Mouse (Mus musculus) intestine, postnatal 0 days (tissue): ENCODE results near the gene Sulf2. TPM values are rescaled to one million over a fixed set of nuclear protein-coding genes. Genes with fewer than 3 reads are reported as not detected.

Experiments
- ATAC-seq: fragments of 200-750 bp; cut with Nextera tagmentation; 2 replicates; pipeline ENCODE4 v1.8.0; 2017; ENCODE audit warnings: mild to moderate bottlenecking, moderate TSS enrichment, moderate library complexity
- H3K27ac ChIP-seq: fragments of 300-500 bp; sonication (generic); 2 replicates; pipeline ENCODE4 v1.5.1; 2014; ENCODE audit warnings: mild to moderate bottlenecking, low read depth, low read length, moderate library complexity
- H3K27me3 ChIP-seq: fragments of 300-500 bp; sonication (generic); replicated peaks from 2 replicates; pipeline ENCODE4 v1.6.1; 2014; ENCODE audit warnings: low read length, mixed read lengths; ENCODE audit not compliant: control insufficient read depth, insufficient read depth
- H3K36me3 ChIP-seq: fragments of 300-500 bp; sonication (generic); 2 replicates; pipeline ENCODE4 v1.6.1; 2014; ENCODE audit warnings: mild to moderate bottlenecking, moderate library complexity; ENCODE audit not compliant: control insufficient read depth, insufficient read depth
- H3K4me1 ChIP-seq: fragments of 300-500 bp; sonication (generic); replicated peaks from 2 replicates; pipeline ENCODE4 v1.6.1; 2014; ENCODE audit warnings: antibody characterized with exemption, low read length, mixed read lengths; ENCODE audit not compliant: control insufficient read depth, insufficient read depth
- H3K4me2 ChIP-seq: fragments of 300-500 bp; sonication (generic); replicated peaks from 2 replicates; pipeline ENCODE4 v1.6.1; 2014; ENCODE audit warnings: low read depth, mild to moderate bottlenecking, moderate library complexity
- H3K4me3 ChIP-seq: fragments of 300-500 bp; sonication (generic); 2 replicates; pipeline ENCODE4 v1.5.1; 2014; ENCODE audit warnings: low read depth, low read length
- H3K9ac ChIP-seq: fragments of 300-500 bp; sonication (generic); 2 replicates; pipeline ENCODE4 v1.6.1; 2014; ENCODE audit warnings: mild to moderate bottlenecking, low read depth, low read length
- H3K9me3 ChIP-seq: fragments of 300-500 bp; sonication (generic); 2 replicates; pipeline ENCODE4 v1.6.1; 2016; ENCODE audit warnings: mixed run types; ENCODE audit not compliant: control insufficient read depth
- CTCF ChIP-seq: sonication (generic); IDR thresholded peaks from 2 replicates; pipeline ENCODE4 v1.5.1; 2016; ENCODE audit warnings: low read depth, mild to moderate bottlenecking, control low read depth, antibody characterized with exemption, moderate library complexity
- WGBS: fragments of 180-500 bp; shearing (Covaris S2); extraction: QIAGEN DNeasy Blood & Tissue Kit; methylation state at CpG from one replicate; pipeline ENCODE4 v1.1.7; 2014; 5-methylcytosine and 5-hydroxymethylcytosine counted together
- polyA plus RNA-seq: library from polyadenylated mRNA; unstranded; fragments of >200 nt; fragmentation: Nextera tagmentation; extraction: Ambion mirVana; gene quantifications from 2 replicates; pipeline ENCODE4 v1.2.1, GENCODE M21; 2015

Gene Sulf2
- 66.0 and 66.4 TPM in 2 replicates for polyA plus RNA-seq

GRCm38 (mm10) chr2:166155454-166155815 is at the start of gene Sulf2:
Gene Sulf2, minus strand, starts transcription at chr2:166155663.
- H3K9ac ChIP-seq = peak within 1 kb of the TSS; percentile 89
- peak within 1 kb of the TSS; percentile 98 for H3K4me2 ChIP-seq
- H3K9me3 ChIP-seq = no peaks in the 10 kb centered on the region
- ATAC-seq = no peak
- H3K36me3 ChIP-seq = no peaks in the 10 kb centered on the region
- peak; percentile 93 for TF ChIP-seq CTCF
- H3K27ac ChIP-seq = peak within 1 kb of the TSS; percentile 92
- peaks cover 10% of the 10 kb centered on the region for H3K4me1 ChIP-seq
- H3K27me3 ChIP-seq = no peaks in the 10 kb centered on the region
- peak within 1 kb of the TSS; percentile 72 for H3K4me3 ChIP-seq
- 0% methylated on average over 23 of the region's 23 CpGs for WGBS

- peak; percentile 56 for ATAC-seq
- H3K9ac ChIP-seq = no peak overlapping the region; the same call in 1 of the 2 replicates
- peak overlapping the region; percentile 88 for H3K27ac ChIP-seq
- H3K36me3 ChIP-seq = no peaks in the 10 kb centered on the region
- H3K9me3 ChIP-seq = no peaks in the 10 kb centered on the region
- no peak overlapping the region for H3K4me2 ChIP-seq
- no peak overlapping the region for H3K4me3 ChIP-seq
- no peaks in the 10 kb centered on the region for H3K27me3 ChIP-seq
- 52% methylated on average over 13 of the region's 13 CpGs for WGBS
- 0 out of 2 replicates have a peak, but pooled peaks cover 5% of the 10 kb centered on the region for H3K4me1 ChIP-seq
- TF ChIP-seq CTCF = no peak
These were observed 48.7 kb upstream of the Sulf2 start for GRCm38 (mm10) chr2:166204174-166204573.

- Histone ChIP-seq H3K4me2 (no peak overlapping the region), H3K27ac (peak overlapping the region; percentile 88), H3K4me3 (no peak overlapping the region), H3K9me3 (no peaks in the 10 kb centered on the region), H3K4me1 (peaks cover 5% of the 10 kb centered on the region; the same call in 1 of the 2 replicates), H3K9ac (no peak overlapping the region), H3K36me3 (no peaks in the 10 kb centered on the region), H3K27me3 (no peaks in the 10 kb centered on the region)
- WGBS = 55% methylated on average over 12 of the region's 12 CpGs
- no peak for TF ChIP-seq CTCF
- ATAC-seq = peak; percentile 86
These were observed 48.2 kb upstream of the Sulf2 start for GRCm38 (mm10) chr2:166203647-166204046.

GRCm38 (mm10) chr2:166197964-166198363 is 42.5 kb upstream of the Sulf2 start:
- H3K4me1 ChIP-seq = peaks cover 2% of the 10 kb centered on the region; the same call in 1 of the 2 replicates
- peak; percentile 71 for ATAC-seq
- no peak overlapping the region for H3K4me2 ChIP-seq
- H3K9ac ChIP-seq = no peak overlapping the region
- H3K36me3 ChIP-seq = no peaks in the 10 kb centered on the region
- 53% methylated on average over 7 of the region's 7 CpGs for WGBS
- TF ChIP-seq CTCF = no peak
- no peaks in the 10 kb centered on the region for H3K9me3 ChIP-seq
- no peak overlapping the region; the same call in 1 of the 2 replicates for H3K27ac ChIP-seq
- no peaks in the 10 kb centered on the region for H3K27me3 ChIP-seq
- H3K4me3 ChIP-seq = no peak overlapping the region

- Histone ChIP-seq H3K4me1 (peaks cover 2% of the 10 kb centered on the region; the same call in 1 of the 2 replicates), H3K36me3 (no peaks in the 10 kb centered on the region), H3K27ac (no peak overlapping the region), H3K4me3 (no peak overlapping the region), H3K27me3 (no peaks in the 10 kb centered on the region), H3K9me3 (no peaks in the 10 kb centered on the region), H3K4me2 (no peak overlapping the region), H3K9ac (no peak overlapping the region)
- WGBS = 69% methylated on average over 6 of the region's 6 CpGs
- ATAC-seq = no peak
- TF ChIP-seq CTCF = no peak
These were observed 41.6 kb upstream of the Sulf2 start for GRCm38 (mm10) chr2:166197064-166197463.

GRCm38 (mm10) chr2:166196080-166196786 is 40.8 kb upstream of the Sulf2 start:
- H3K4me2 ChIP-seq = no peak overlapping the region
- H3K27ac ChIP-seq = no peak overlapping the region
- no peaks in the 10 kb centered on the region for H3K9me3 ChIP-seq
- no peaks in the 10 kb centered on the region for H3K27me3 ChIP-seq
- no peak overlapping the region for H3K4me3 ChIP-seq
- 75% methylated on average over 13 of the region's 13 CpGs for WGBS
- no peak overlapping the region for H3K9ac ChIP-seq
- peaks cover 2% of the 10 kb centered on the region; the same call in 1 of the 2 replicates for H3K4me1 ChIP-seq
- ATAC-seq = no peak
- H3K36me3 ChIP-seq = no peaks in the 10 kb centered on the region
- no peak for TF ChIP-seq CTCF
